Mouse (Mus musculus) left cerebral cortex, postnatal 10 days (tissue): ENCODE measurements around the gene Zfyve21. TPM values are rescaled to one million over a fixed set of nuclear protein-coding genes. Genes with fewer than 3 reads are reported as not detected.

ENCODE experiments used
- DNase-seq, 2 experiments: peaks; one replicate each; pipeline ENCODE4 v3.0.0; 2021 to 2022; ENCODE audit warnings: low spot score in 2 of 2, mixed read lengths in 1 of 2; ENCODE audit errors: extremely low spot score in 1 of 2
- intact Hi-C: fragments of 180-260 bp; cut with DNase I; formaldehyde crosslinking; loops from one replicate; pipeline ENCODE4 v1.15.1; 2025
- total RNA-seq, 2 experiments: library from RNA; stranded (reverse); gene quantifications; 2 replicates each; pipeline ENCODE4 v1.2.3; 2021

Gene Zfyve21
- total RNA-seq, 2 experiments from 2014 or later: 14.9 to 19.2 TPM

- no peak for DNase-seq
- intact Hi-C loops: no loop called here
Observed at GRCm38 (mm10) chr12:111829954-111830353, 16.0 kb downstream of the Zfyve21 start.

DNA sequence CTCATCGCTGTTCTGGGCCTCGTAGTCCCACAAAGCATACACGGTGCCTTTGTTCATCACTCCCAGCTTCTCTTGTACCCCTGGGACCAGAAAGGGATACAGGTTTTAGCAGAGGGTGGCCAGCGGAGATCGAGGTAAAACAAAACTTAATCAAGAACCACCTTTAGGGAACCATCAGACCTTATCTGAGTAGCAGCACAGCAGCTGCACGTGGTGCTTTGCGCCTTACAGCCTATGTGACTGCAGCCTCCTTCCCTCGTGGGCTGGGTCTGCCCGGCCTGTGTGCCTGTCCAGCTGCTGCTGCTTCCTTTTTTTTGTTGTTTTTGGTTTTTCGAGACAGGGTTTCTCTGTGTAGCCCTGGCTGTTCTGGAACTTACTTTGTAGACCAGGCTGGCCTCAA lies 16.4 kb downstream of the Zfyve21 start:
- intact Hi-C loops: no loop called here
- DNase-seq: no peak

DNA sequence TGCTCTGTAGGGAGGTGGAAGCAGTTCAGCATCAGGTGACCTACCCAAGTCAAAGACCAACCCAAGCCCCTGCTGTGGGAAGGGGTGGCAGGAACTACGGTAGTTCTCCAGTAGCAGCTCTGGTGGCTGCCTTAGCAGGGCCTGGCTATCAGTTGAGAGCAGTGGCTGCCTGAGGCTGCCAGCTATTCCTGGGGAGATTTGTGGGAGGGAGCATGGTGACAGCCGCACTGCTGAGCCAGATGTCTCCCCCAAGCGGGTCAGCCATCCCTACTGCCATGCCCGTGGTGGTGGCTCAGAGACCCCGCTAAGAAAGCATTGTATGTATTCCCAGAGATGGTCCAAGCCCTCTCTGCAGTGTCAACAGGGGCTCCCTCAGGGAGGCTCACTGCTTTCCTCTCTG lies 18.7 kb downstream of the Zfyve21 start:
- intact Hi-C loops: no loop called here
- no peak for DNase-seq

DNA sequence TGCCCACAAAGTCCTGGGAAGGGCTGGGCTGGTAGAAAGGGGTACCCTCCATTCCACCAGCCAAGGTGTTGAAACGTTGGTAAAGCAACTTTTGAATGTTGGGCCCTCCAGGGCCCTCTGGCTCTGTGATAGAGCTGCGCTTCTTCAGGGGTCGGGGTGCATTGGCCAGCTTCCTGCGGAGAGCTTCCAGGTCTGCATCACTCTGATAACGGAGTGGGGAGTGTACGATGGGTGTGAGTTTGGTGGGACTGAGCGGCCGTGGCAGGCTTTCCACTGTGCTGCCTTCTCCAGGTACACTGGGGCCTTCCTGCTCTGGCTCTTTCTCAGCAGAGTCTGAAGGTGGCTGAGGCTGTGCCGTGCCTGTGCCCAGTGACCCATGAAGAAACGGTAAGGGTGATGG lies 19.5 kb downstream of the Zfyve21 start:
- DNase-seq: no peak
- intact Hi-C loops: no loop called here

DNA sequence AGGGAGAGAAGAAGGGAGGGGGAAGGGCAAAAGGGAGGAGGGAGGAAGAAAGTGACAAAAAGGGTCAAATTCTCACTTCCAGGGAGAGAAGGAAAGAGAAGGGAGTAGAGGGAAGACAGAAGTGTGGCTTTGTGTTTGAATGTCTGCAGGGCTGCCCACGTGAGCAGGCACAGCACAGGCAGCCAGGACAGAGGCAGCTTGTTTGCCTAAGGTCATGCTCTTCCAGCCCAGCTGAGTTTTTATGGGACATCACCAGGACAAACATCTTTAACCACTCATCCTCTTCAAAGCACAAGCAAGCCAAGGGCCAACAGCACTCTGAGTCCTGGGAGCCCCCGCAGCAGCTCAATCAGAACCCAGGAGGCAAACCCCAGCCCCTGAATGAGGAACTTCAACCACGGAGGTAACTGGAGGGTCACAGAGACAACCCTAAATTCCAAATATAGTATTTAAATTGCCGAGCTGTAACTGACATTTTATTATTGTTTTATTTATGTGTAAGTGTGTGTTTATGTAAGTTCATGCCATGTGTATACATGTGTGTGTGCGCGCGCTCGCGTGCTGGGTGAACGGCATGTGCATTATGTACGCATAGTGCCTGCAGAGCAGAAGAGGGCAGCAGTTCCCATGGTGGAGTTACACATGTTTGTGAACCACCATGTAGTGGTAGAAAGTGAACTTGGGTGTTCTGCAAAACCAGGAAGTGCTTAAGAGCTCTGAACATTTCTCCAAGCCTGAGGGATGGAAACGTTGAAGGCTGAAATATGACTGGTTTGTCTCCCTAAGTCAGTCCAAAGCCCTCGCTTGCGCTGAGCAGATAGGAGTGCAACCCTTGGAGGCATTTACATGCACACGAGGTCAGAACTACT lies 28.8 kb downstream of the Zfyve21 start:
- intact Hi-C loops: no loop called here
- DNase-seq: no peak

GRCm38 (mm10) chr12:111843470-111843869 lies 29.5 kb downstream of the Zfyve21 start:
- no peak for DNase-seq
- intact Hi-C loops: no loop called here

DNA sequence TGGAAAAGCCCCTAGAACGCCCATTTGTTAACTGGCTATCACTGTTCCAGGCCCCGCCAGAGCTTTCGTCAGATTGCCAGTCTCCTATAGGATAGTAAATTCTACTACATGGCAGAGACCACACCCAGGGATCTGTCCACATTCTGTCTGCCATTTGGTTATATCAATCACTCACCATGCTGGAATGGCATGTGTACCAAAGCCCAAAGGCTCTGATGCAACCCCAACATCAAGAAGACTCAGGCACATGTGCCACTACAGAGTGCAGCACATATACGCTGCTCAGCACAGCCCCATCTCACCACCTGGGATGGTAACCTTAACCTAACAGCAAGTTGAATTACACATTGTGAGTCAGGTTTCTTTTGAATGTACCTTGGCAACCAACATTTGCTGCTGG lies 32.0 kb downstream of the Zfyve21 start:
- DNase-seq: no peak
- intact Hi-C loops: no loop called here

- intact Hi-C loops: no loop called here
- no peak for DNase-seq
Observed at GRCm38 (mm10) chr12:111846815-111847214, 32.8 kb downstream of the Zfyve21 start.

GRCm38 (mm10) chr12:111848300-111848798 lies 34.4 kb downstream of the Zfyve21 start:
- intact Hi-C loops: no loop called here
- no peak for DNase-seq

GRCm38 (mm10) chr12:111851235-111851634 lies 37.3 kb downstream of the Zfyve21 start:
- intact Hi-C loops: no loop called here
- no peak for DNase-seq

DNA sequence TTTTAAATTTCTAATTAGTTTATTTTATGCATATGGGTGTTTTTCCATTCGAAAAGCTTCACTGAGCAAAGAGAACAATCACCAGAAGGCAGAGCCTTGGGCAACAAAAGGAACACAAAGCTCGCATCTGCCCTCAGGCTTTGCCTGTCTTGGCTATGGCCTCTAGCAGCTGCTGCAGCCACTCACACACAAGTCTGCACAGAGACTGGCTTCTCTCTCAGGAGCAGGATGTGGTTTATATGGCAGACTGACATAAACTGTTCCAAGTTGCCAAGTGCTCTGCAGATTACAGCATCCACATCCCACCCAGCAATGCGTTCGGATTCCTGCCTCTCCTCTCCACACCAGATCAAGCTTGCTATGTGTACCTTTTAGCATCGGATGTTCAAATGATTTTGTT lies 37.8 kb downstream of the Zfyve21 start:
- intact Hi-C loops: no loop called here
- no peak for DNase-seq

- DNase-seq: peak in 1 of 2 experiments; percentile 52
- intact Hi-C loops: no loop called here
Observed at GRCm38 (mm10) chr12:111853011-111853436, 39.1 kb downstream of the Zfyve21 start.

DNA sequence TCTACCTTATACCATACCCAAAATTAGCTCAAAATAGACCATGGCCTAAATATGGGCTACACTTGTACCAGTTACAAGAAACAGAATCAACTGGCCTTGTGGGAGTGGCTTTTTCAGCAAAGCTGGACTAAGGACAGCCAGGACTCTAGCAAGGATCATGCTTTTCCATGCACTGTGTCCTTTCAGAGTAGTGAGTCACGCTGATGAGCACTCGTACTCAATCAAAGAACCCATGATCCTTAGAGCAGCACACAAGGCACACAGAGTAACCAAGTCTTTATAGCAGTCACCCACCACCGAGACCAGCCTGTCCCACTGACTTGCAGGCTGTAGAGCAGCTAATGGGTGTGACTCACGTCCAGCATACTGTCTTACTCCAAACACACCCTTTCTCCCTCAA lies 39.6 kb downstream of the Zfyve21 start:
- intact Hi-C loops: no loop called here
- no peak for DNase-seq

DNA sequence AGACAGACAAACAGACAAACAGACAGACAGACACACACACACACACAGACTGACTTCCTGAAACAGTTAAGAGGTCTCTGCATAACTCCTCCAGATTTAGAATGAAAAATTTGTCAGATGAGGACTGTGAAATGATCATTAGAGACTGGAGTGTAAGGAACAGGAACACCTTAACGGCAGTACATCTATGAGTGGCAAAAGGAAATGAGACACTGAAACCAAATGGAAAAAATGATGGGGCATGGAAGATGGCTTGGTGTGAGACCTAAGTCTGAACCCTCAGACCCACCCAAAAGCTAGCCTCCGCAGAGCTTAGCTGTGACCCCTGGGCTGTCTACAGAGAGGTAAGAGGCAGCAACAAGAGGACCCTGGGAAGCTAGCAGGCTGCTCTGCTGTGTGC lies 41.5 kb downstream of the Zfyve21 start:
- intact Hi-C loops: no loop called here
- no peak for DNase-seq

- no peak for DNase-seq
- intact Hi-C loops: no loop called here
Observed at GRCm38 (mm10) chr12:111864206-111864824, 50.3 kb downstream of the Zfyve21 start.

GRCm38 (mm10) chr12:111869806-111870205 lies 55.8 kb downstream of the Zfyve21 start:
- intact Hi-C loops: loop anchor here (10.0 kb wide), 1 partner anchor 225 kb away; no protein-coding TSS in a partner anchor
- no peak for DNase-seq

DNA sequence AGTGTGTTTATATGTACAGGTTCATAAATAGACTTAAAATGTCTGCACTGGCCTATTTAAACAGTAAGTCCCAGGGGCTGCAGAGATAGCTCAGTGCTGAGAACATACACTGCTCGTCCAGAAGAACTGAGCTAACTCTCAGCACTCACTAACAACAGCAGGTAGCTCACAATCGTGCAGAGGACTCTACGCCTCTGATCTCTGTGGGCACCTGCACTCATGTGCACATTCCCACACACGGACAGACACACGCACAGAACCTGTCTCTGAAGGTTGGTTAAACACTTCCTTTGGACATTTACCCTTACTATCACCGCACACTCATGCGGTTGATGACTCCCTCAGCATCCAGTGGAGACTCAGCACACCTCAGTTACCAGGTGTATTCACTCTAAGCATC lies 56.8 kb downstream of the Zfyve21 start:
- intact Hi-C loops: loop anchor here (10.0 kb wide), 1 partner anchor 224 kb away; no protein-coding TSS in a partner anchor
- no peak for DNase-seq

DNA sequence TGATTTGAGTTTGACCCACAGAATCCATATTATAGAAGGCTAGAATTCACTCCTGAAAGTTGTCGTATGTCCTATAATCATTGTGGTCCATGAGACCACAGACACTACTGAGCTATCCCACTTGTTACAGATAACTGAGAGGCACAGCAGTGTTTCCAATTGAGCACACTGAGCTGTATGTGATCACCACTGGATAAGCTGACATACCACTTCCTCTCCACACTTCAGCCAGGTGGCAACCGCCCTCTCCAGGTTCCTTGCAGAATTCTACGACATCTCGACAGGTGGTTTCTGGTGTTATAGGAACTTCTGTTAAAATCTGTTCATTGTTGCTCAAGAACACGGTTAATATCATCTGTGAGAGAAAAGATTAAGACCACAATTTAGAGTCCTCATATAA lies 58.1 kb downstream of the Zfyve21 start:
- DNase-seq: no peak
- intact Hi-C loops: loop anchor here (10.0 kb wide), 1 partner anchor 223 kb away; no protein-coding TSS in a partner anchor

- DNase-seq: no peak
- intact Hi-C loops: loop anchor here (5.0 to 10.0 kb wide), 2 partner anchors 73 to 220 kb away; no protein-coding TSS in a partner anchor
Observed at GRCm38 (mm10) chr12:111874601-111875140, 60.7 kb downstream of the Zfyve21 start.

DNA sequence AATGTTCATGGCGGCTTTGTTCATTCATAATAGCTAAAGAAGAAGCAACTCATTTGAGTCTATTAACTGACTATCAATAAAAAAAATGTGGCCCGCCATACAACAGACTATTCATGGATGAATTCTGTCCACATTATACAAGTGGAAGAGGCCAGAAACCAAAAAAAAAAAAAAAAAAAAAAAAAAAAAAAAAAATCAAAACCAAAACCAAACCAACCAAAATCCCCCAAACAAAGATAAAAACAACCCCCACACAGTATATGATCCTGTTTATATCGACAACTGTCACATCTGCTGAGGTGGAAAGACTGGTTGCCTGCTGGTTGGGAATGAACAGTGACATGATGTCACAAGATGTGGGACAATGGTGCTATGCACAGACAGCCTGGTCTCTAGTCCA lies 61.5 kb downstream of the Zfyve21 start:
- intact Hi-C loops: loop anchor here (5.0 to 10.0 kb wide), 2 partner anchors 72 to 219 kb away; no protein-coding TSS in a partner anchor
- no peak for DNase-seq
